Mouse (Mus musculus) CH12.LX (cell line): ENCODE results near the gene 1700069L16Rik. TPM values are rescaled to one million over a fixed set of nuclear protein-coding genes. Genes with fewer than 3 reads are reported as not detected.

Experiments
- DNase-seq: peaks from one replicate; pipeline ENCODE4 v3.0.0-alpha.2; 2013; ENCODE audit errors: extremely low read depth
- H3K27ac ChIP-seq: 2 replicates; pipeline ENCODE4 v1.5.1; 2012; ENCODE audit warnings: low read depth, mild to moderate bottlenecking, control low read depth, moderate library complexity; ENCODE audit not compliant: insufficient read depth
- H3K27me3 ChIP-seq: replicated peaks from 2 replicates; pipeline ENCODE3; 2012; ENCODE audit warnings: inconsistent platforms
- H3K36me3 ChIP-seq, 2 experiments: replicated peaks in 1 of 2; 2 replicates each; pipeline versions ENCODE3 to v1.6.1; 2012; ENCODE audit warnings: inconsistent platforms in 1 of 2, low read length in 1 of 2, mild to moderate bottlenecking in 1 of 2, mixed read lengths in 1 of 2, moderate library complexity in 1 of 2; ENCODE audit not compliant: control insufficient read depth in 1 of 2, insufficient read depth in 1 of 2
- H3K4me1 ChIP-seq, 2 experiments: 2 replicates each; pipeline ENCODE4 v1.6.1; 2012; ENCODE audit warnings: inconsistent platforms in 1 of 2, moderate library complexity in 1 of 2; ENCODE audit not compliant: insufficient read depth in 2 of 2, control insufficient read depth in 1 of 2
- H3K4me2 ChIP-seq: 2 replicates; pipeline ENCODE4 v1.6.1; 2012; ENCODE audit warnings: low read depth, mild to moderate bottlenecking, control low read depth; ENCODE audit not compliant: poor library complexity, insufficient read depth, severe bottlenecking
- H3K4me3 ChIP-seq, 3 experiments: fragments of 150-350 bp in 1 of 3; sonication (generic) in 1 of 3; replicated peaks in 1 of 3; 2 replicates each; pipeline versions ENCODE3 to v1.5.1; 2011 to 2012; ENCODE audit warnings: low read depth in 2 of 3, low read length in 2 of 3, mild to moderate bottlenecking in 2 of 3, moderate library complexity in 2 of 3, control low read depth in 1 of 3, improper control_type of control experiment in 1 of 3, inconsistent platforms in 1 of 3, mixed read lengths in 1 of 3; ENCODE audit not compliant: poor library complexity in 1 of 3
- H3K79me2 ChIP-seq: replicated peaks from 2 replicates; pipeline ENCODE4 v1.6.1; 2012; ENCODE audit warnings: mild to moderate bottlenecking, moderate library complexity; ENCODE audit not compliant: control insufficient read depth, poor library complexity, insufficient read depth, severe bottlenecking; ENCODE audit errors: extremely low read depth
- H3K9ac ChIP-seq: 2 replicates; pipeline ENCODE4 v1.6.1; 2012; ENCODE audit warnings: low read depth, mild to moderate bottlenecking, control low read depth, moderate library complexity; ENCODE audit not compliant: insufficient read depth
- H3K9me3 ChIP-seq: replicated peaks from 2 replicates; pipeline ENCODE3; 2012; ENCODE audit warnings: low read length, inconsistent platforms, mixed read lengths
- CHD1 ChIP-seq: IDR thresholded peaks from 2 replicates; pipeline ENCODE4 v1.6.1; 2012; ENCODE audit warnings: low read depth, low read length, improper control_type of control experiment, inconsistent platforms
- CHD2 ChIP-seq: IDR thresholded peaks from 2 replicates; pipeline ENCODE4 v1.6.1; 2011; ENCODE audit warnings: low read length, improper control_type of control experiment
- CTCF ChIP-seq, 2 experiments: IDR thresholded peaks in 1 of 2; conservative IDR thresholded peaks in 1 of 2; 2 replicates each; pipeline ENCODE4 v1.5.1; 2011 to 2012; ENCODE audit warnings: low read depth in 2 of 2, low read length in 2 of 2, improper control_type of control experiment in 1 of 2, inconsistent platforms in 1 of 2, mild to moderate bottlenecking in 1 of 2, moderate library complexity in 1 of 2
- E2F4 ChIP-seq: IDR thresholded peaks from 2 replicates; pipeline ENCODE4 v1.6.1; 2011; ENCODE audit warnings: low read depth, low read length, improper control_type of control experiment; ENCODE audit not compliant: insufficient replicate concordance
- ETS1 ChIP-seq: conservative IDR thresholded peaks from 2 replicates; pipeline ENCODE4 v1.6.1; 2012; ENCODE audit warnings: low read depth, mild to moderate bottlenecking, inconsistent platforms, low read length, improper control_type of control experiment, moderate library complexity
- GABPA ChIP-seq: IDR thresholded peaks from 2 replicates; pipeline ENCODE4 v1.6.1; 2012; ENCODE audit warnings: low read depth, low read length, improper control_type of control experiment, inconsistent platforms; ENCODE audit not compliant: insufficient replicate concordance
- HCFC1 ChIP-seq: IDR thresholded peaks from 2 replicates; pipeline ENCODE4 v1.6.1; 2012; ENCODE audit warnings: low read depth, mild to moderate bottlenecking, inconsistent platforms, low read length, improper control_type of control experiment
- JUN ChIP-seq: IDR thresholded peaks from 2 replicates; pipeline ENCODE4 v1.6.1; 2011; ENCODE audit warnings: low read depth, mild to moderate bottlenecking, low read length, improper control_type of control experiment, moderate library complexity; ENCODE audit not compliant: insufficient read depth
- KAT2A ChIP-seq: IDR thresholded peaks from 2 replicates; pipeline ENCODE4 v1.6.1; 2012; ENCODE audit warnings: low read length, improper control_type of control experiment, inconsistent platforms; ENCODE audit not compliant: insufficient replicate concordance
- MEF2A ChIP-seq: IDR thresholded peaks from 2 replicates; pipeline ENCODE4 v1.6.1; 2014; ENCODE audit warnings: low read depth, mild to moderate bottlenecking, inconsistent platforms, low read length, improper control_type of control experiment, borderline replicate concordance
- MYC ChIP-seq: IDR thresholded peaks from 2 replicates; pipeline ENCODE4 v1.6.1; 2011; ENCODE audit warnings: low read depth, mild to moderate bottlenecking, improper control_type of control experiment, low read length
- NELFE ChIP-seq: IDR thresholded peaks from 2 replicates; pipeline ENCODE4 v1.6.1; 2011; ENCODE audit warnings: low read depth, low read length, improper control_type of control experiment
- NRF1 ChIP-seq: IDR thresholded peaks from 2 replicates; pipeline ENCODE4 v1.6.1; 2014; ENCODE audit warnings: low read depth, mild to moderate bottlenecking, inconsistent platforms, low read length, improper control_type of control experiment, moderate library complexity
- PAX5 ChIP-seq: IDR thresholded peaks from 2 replicates; pipeline ENCODE4 v1.6.1; 2012; ENCODE audit warnings: low read length, inconsistent platforms, mixed read lengths
- POLR2A ChIP-seq: IDR thresholded peaks from 2 replicates; pipeline ENCODE4 v1.6.1; 2011; ENCODE audit warnings: low read depth, mild to moderate bottlenecking, improper control_type of control experiment, low read length
- POLR2AphosphoS2 ChIP-seq: IDR thresholded peaks from 2 replicates; pipeline ENCODE4 v1.6.1; 2011; ENCODE audit warnings: low read depth, low read length, improper control_type of control experiment
- RAD21 ChIP-seq: IDR thresholded peaks from 2 replicates; pipeline ENCODE4 v1.6.1; 2011; ENCODE audit warnings: low read depth, mild to moderate bottlenecking, low read length, improper control_type of control experiment, moderate library complexity
- RCOR1 ChIP-seq: conservative IDR thresholded peaks from 2 replicates; pipeline ENCODE4 v1.6.1; 2012; ENCODE audit warnings: low read depth, mild to moderate bottlenecking, inconsistent platforms, low read length, improper control_type of control experiment
- SIN3A ChIP-seq: IDR thresholded peaks from 2 replicates; pipeline ENCODE4 v1.6.1; 2012; ENCODE audit warnings: low read length, improper control_type of control experiment, inconsistent platforms
- SMC3 ChIP-seq: IDR thresholded peaks from 2 replicates; pipeline ENCODE4 v1.6.1; 2011; ENCODE audit warnings: low read depth, low read length, improper control_type of control experiment
- TCF12 ChIP-seq: IDR thresholded peaks from 2 replicates; pipeline ENCODE4 v1.6.1; 2014; ENCODE audit warnings: low read depth, mild to moderate bottlenecking, inconsistent platforms, low read length, improper control_type of control experiment
- UBTF ChIP-seq: IDR thresholded peaks from 2 replicates; pipeline ENCODE4 v1.6.1; 2012; ENCODE audit warnings: low read depth, mild to moderate bottlenecking, inconsistent platforms, low read length, improper control_type of control experiment, moderate library complexity
- USF2 ChIP-seq: conservative IDR thresholded peaks from 2 replicates; pipeline ENCODE4 v1.6.1; 2011; ENCODE audit warnings: low read depth, low read length, improper control_type of control experiment
- ZC3H11A ChIP-seq: IDR thresholded peaks from 2 replicates; pipeline ENCODE4 v1.6.1; 2012; ENCODE audit warnings: low read depth, mild to moderate bottlenecking, inconsistent platforms, low read length, improper control_type of control experiment
- ZKSCAN1 ChIP-seq: IDR thresholded peaks from 2 replicates; pipeline ENCODE4 v1.6.1; 2012; ENCODE audit warnings: low read depth, inconsistent platforms, low read length, improper control_type of control experiment, borderline replicate concordance
- ZMIZ1 ChIP-seq: IDR thresholded peaks from 2 replicates; pipeline ENCODE4 v1.6.1; 2012; ENCODE audit warnings: low read depth, mild to moderate bottlenecking, inconsistent platforms, low read length, improper control_type of control experiment
- ZNF384 ChIP-seq: IDR thresholded peaks from 2 replicates; pipeline ENCODE4 v1.6.1; 2012; ENCODE audit warnings: low read depth, low read length, improper control_type of control experiment, inconsistent platforms
- dilution Hi-C: fragments of 300-500 bp; cut with MboI; formaldehyde crosslinking; loops from 2 replicates; pipeline ENCODE4 v1.14.3; 2020; ENCODE audit warnings: low sequenced_read_pairs; ENCODE audit not compliant: extremely low pct_unique_long_range_greater_than_20kb, extremely low pct_ligation_motif_present
- in situ Hi-C: fragments of 300-500 bp; cut with MboI; formaldehyde crosslinking; loops from 3 replicates; pipeline ENCODE4 v1.14.3; 2019; ENCODE audit warnings: low sequenced_read_pairs, low pct_ligation_motif_present, low pct_unique_long_range_greater_than_20kb, mixed read lengths
- polyA plus RNA-seq: library from polyadenylated mRNA; unstranded; fragments of >175 nt; gene quantifications from 2 replicates; pipeline ENCODE4 v1.2.1, GENCODE M21; 2012; ENCODE audit warnings: low read depth; ENCODE audit not compliant: insufficient read length
- total RNA-seq, 2 experiments: library from RNA; depleted of rRNA; stranded (reverse); fragments of 300-350 nt in 1 of 2; fragments of >200 nt in 1 of 2; gene quantifications; 2 replicates each; pipeline ENCODE4 v1.2.3; 2012 to 2014

The 1700069L16Rik gene
- total and polyA plus RNA-seq, 3 experiments = not detected

- in situ Hi-C loops (no loop called here), dilution Hi-C loops (no loop called here)
- Histone ChIP-seq H3K9ac (no peak overlapping the region), H3K27me3 (peaks cover 32% of the 10 kb centered on the region), H3K27ac (no peak overlapping the region), H3K4me3 (no peak overlapping the region), H3K36me3 (no peaks in the 10 kb centered on the region), H3K9me3 (peaks cover 8% of the 10 kb centered on the region), H3K4me2 (no peak overlapping the region), H3K79me2 (no peaks in the 10 kb centered on the region), H3K4me1 (peaks cover 0 to 8% of the 10 kb centered on the region in 2 experiments; a peak in 1 of 4 replicates)
- TF ChIP-seq TCF12 (no peak), ZMIZ1 (no peak), MYC (no peak), ETS1 (no peak), ZKSCAN1 (no peak), ZNF384 (no peak), KAT2A (no peak), JUN (no peak), HCFC1 (no peak), MEF2A (no peak), RAD21 (no peak), NRF1 (no peak), CHD1 (no peak), USF2 (no peak), POLR2A (no peak), CTCF (conservative IDR thresholded peaks at IDR 0.05 in 1 of 2, IDR thresholded peaks at IDR 0.05 in 1 of 2; ENCODE audit: low read depth in 2 of 2, low read length in 2 of 2) (no peak), PAX5 (no peak), E2F4 (no peak)
- no peak for DNase-seq
Measured at GRCm38 (mm10) chr5:113687514-113687913, 37.1 kb downstream of the 1700069L16Rik start.

DNA sequence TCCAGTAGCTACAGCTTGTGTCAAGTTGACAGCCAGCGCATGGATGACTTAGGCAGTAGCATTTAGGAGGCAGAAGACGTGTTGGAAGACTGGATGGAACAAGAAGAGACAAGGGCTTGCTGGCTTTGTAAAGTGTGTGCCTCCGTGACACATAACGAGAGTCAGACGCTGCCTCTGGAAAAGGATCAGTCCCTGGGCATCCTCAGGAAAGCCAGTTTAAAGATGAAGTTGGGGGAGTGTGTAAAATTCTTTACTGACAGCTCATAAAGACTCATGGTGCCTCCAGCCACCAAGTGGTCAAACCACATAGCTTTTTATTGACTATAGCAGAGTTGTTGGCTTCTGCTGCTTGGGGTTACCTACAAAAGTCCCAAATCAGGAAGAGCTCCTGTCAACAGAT is 39.1 kb downstream of the 1700069L16Rik start:
- TF ChIP-seq GABPA (no peak), TCF12 (no peak), NRF1 (no peak), SIN3A (no peak), USF2 (no peak), ZC3H11A (no peak), JUN (no peak), NELFE (no peak), RCOR1 (no peak), SMC3 (no peak), CHD2 (no peak), POLR2AphosphoS2 (no peak), CHD1 (no peak), MYC (no peak), KAT2A (no peak), MEF2A (no peak), UBTF (no peak)
- no peak overlapping the region for H3K9ac ChIP-seq
- H3K4me3 ChIP-seq = no peak overlapping the region
- no peak for DNase-seq
- H3K4me2 ChIP-seq = no peak overlapping the region
- no peak overlapping the region for H3K27ac ChIP-seq
- peaks cover 2% of the 10 kb centered on the region for H3K9me3 ChIP-seq
- no peaks in the 10 kb centered on the region for H3K79me2 ChIP-seq
- H3K36me3 ChIP-seq = no peaks in the 10 kb centered on the region
- H3K4me1 ChIP-seq = peaks cover 0 to 3% of the 10 kb centered on the region in 2 experiments; a peak in 1 of 4 replicates
- in situ Hi-C loops = no loop called here
- peaks cover 44% of the 10 kb centered on the region for H3K27me3 ChIP-seq
- dilution Hi-C loops = no loop called here
